Mouse (Mus musculus): Measurements from ENCODE around the gene Myct1. TPM values are rescaled to one million over a fixed set of nuclear protein-coding genes. Genes with fewer than 3 reads are reported as not detected.

Myct1 gene
- total RNA-seq (2022), result under 1 TPM; 0.18 to 0.39 (median 0.28) TPM

- no peak for DNase-seq (ENCODE audit: low spot score in 2 of 2)
These were observed at the start of gene Myct1 for GRCm38 (mm10) chr10:5593464-5593863. Myct1 (plus strand) TSS chr10:5593775.

GRCm38 (mm10) chr10:5546428-5546827 is 47.1 kb upstream of the Myct1 start:
- DNase-seq (ENCODE audit: low spot score in 2 of 2), result no peak

- no peak for DNase-seq (ENCODE audit: low spot score in 2 of 2)
These were observed 45.8 kb upstream of the Myct1 start for GRCm38 (mm10) chr10:5547769-5548168.

GRCm38 (mm10) chr10:5548651-5549050 is 44.9 kb upstream of the Myct1 start:
- no peak for DNase-seq (ENCODE audit: low spot score in 2 of 2)

GRCm38 (mm10) chr10:5549871-5550167 is 43.8 kb upstream of the Myct1 start:
- DNase-seq (ENCODE audit: low spot score in 2 of 2), result no peak

GRCm38 (mm10) chr10:5550168-5551021 is 43.2 kb upstream of the Myct1 start:
- peak; percentile 46 to 48 for DNase-seq (ENCODE audit: low spot score in 2 of 2)

GRCm38 (mm10) chr10:5551382-5551781 is 42.2 kb upstream of the Myct1 start, which contains the start of gene Syne1:
Syne1 (minus strand) TSS chr10:5551482.
- no peak for DNase-seq (ENCODE audit: low spot score in 2 of 2)

GRCm38 (mm10) chr10:5554941-5555340 is 38.6 kb upstream of the Myct1 start:
- DNase-seq (ENCODE audit: low spot score in 2 of 2), result peak in 1 of 2 experiments; percentile 16

GRCm38 (mm10) chr10:5558808-5559207 is 34.8 kb upstream of the Myct1 start:
- no peak for DNase-seq (ENCODE audit: low spot score in 2 of 2)

- DNase-seq (ENCODE audit: low spot score in 2 of 2), result no peak
These were observed 33.0 kb upstream of the Myct1 start for GRCm38 (mm10) chr10:5560526-5560925.

GRCm38 (mm10) chr10:5561706-5562105 is 31.9 kb upstream of the Myct1 start:
- DNase-seq (ENCODE audit: low spot score in 2 of 2), result no peak

- no peak for DNase-seq (ENCODE audit: low spot score in 2 of 2)
These were observed 24.6 kb upstream of the Myct1 start for GRCm38 (mm10) chr10:5568991-5569390.

GRCm38 (mm10) chr10:5570059-5570458 is 23.5 kb upstream of the Myct1 start:
- DNase-seq (ENCODE audit: low spot score in 2 of 2), result no peak

GRCm38 (mm10) chr10:5571332-5571731 is 22.2 kb upstream of the Myct1 start:
- no peak for DNase-seq (ENCODE audit: low spot score in 2 of 2)

- no peak for DNase-seq (ENCODE audit: low spot score in 2 of 2)
These were observed 20.2 kb upstream of the Myct1 start for GRCm38 (mm10) chr10:5573328-5573727.

GRCm38 (mm10) chr10:5591061-5591460 is 2.5 kb upstream of the Myct1 start:
- DNase-seq (ENCODE audit: low spot score in 2 of 2), result no peak

- no peak for DNase-seq (ENCODE audit: low spot score in 2 of 2)
These were observed 1.6 kb upstream of the Myct1 start for GRCm38 (mm10) chr10:5591996-5592395.

GRCm38 (mm10) chr10:5594457-5594856 is 882 bp downstream of the Myct1 start:
- DNase-seq (ENCODE audit: low spot score in 2 of 2), result no peak

GRCm38 (mm10) chr10:5596559-5596958 is 3.0 kb downstream of the Myct1 start:
- DNase-seq (ENCODE audit: low spot score in 2 of 2), result no peak

GRCm38 (mm10) chr10:5600123-5600522 is 6.5 kb downstream of the Myct1 start:
- peak; percentile 33 to 74 for DNase-seq (ENCODE audit: low spot score in 2 of 2)

GRCm38 (mm10) chr10:5603512-5603911 is 9.9 kb downstream of the Myct1 start:
- DNase-seq (ENCODE audit: low spot score in 2 of 2), result no peak

- no peak for DNase-seq (ENCODE audit: low spot score in 2 of 2)
These were observed 10.8 kb downstream of the Myct1 start for GRCm38 (mm10) chr10:5604371-5604770.

GRCm38 (mm10) chr10:5608874-5609273 is 15.3 kb downstream of the Myct1 start:
- DNase-seq (ENCODE audit: low spot score in 2 of 2), result no peak

Measured in layer of hippocampus, adult 8-10 months (tissue).